ENCODE assay signal across 9 mouse cellular contexts in the genomic region with DNA sequence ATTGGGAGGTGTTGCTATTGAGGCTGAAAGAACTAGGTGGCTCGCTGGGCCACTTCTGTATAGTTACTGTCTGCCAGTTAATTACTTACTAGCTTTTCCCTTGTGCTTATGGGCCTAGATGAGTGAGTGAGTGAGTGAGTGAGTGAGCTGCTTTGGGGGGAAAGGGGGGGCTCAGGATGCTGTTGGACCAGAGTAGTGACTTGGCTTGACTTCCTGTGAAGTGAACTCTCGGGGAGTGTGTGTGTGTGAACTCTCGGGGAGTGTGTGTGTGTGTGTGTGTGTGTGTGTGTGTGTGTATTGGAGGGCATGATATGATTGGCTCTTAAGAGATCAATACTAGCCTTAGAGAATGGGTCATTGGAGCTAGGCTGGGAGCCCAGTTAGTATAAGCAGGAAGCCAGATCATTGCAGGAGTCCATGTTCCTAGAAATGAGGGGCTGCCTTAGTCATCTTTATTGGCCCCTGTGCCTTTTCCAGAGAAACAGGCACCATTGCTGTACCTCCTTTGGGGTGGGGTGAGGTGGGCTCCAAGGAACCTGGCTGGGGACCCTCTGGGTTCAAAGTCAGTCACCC. TPM values are rescaled to one million over a fixed set of nuclear protein-coding genes. Genes with fewer than 3 reads are reported as not detected.
A peak's percentile ranks its signal among the peaks of the same experiment; 100 is the strongest.
DNase-seq lines count a peak whose midpoint lies in the region; ATAC-seq and TF ChIP-seq lines count a peak whose summit lies in the region.
"Had no signal": no experiment of that assay in that cellular context is flagged by ENCODE, and none has a peak within 500 bp of the region (broad histone marks: within the 10 kb centered on the region; RNA-seq: fewer than 3 reads in every experiment).

No protein-coding gene starts in this region.

- no peak for DNase-seq in heart, embryonic 10.5 days (ENCODE audit: low spot score)
- DNase-seq in heart, adult 9 months (ENCODE audit: low spot score in 2 of 2), result no peak
- no peak for DNase-seq in embryonic facial prominence, embryonic 11.5 days (ENCODE audit: low spot score)
- no peak for DNase-seq in hindbrain, postnatal 0 days (ENCODE audit: low spot score)
- no peak for DNase-seq in midbrain, embryonic 11.5 days (ENCODE audit: low spot score, missing footprints)
- no peak for DNase-seq in right cerebral cortex, postnatal 36 days (ENCODE audit: low spot score in 2 of 2)
- DNase-seq in gastrocnemius, adult 8-10 months (ENCODE audit: low spot score in 2 of 2), result no peak
- DNase-seq in thymus, postnatal 0 days (ENCODE audit: low spot score), result no peak
- DNase-seq: cerebellum, postnatal 36 days had no signal

- peak overlapping the region; percentile 100 for H3K27ac ChIP-seq in heart, embryonic 10.5 days
- 0 out of 2 replicates have a peak overlapping the region, but pooled peaks have one; percentile 20 for H3K27ac ChIP-seq in embryonic facial prominence, embryonic 11.5 days (replicated peaks; ENCODE audit: low read depth, low read length)
- no peak overlapping the region for H3K27ac ChIP-seq in hindbrain, postnatal 0 days
- no peak overlapping the region for H3K27ac ChIP-seq in midbrain, embryonic 11.5 days (ENCODE audit: low read depth, low read length)

- WGBS in heart, embryonic 10.5 days, result 42% methylated on average over 3 of the region's 3 CpGs
- WGBS in embryonic facial prominence, embryonic 11.5 days, result 53% methylated on average over 3 of the region's 3 CpGs
- WGBS in hindbrain, postnatal 0 days, result 20% methylated on average over 3 of the region's 3 CpGs
- WGBS in midbrain, embryonic 11.5 days, result 60% methylated on average over 3 of the region's 3 CpGs

- peak overlapping the region; percentile 96 for H3K4me3 ChIP-seq in heart, embryonic 10.5 days
- H3K4me3 ChIP-seq in embryonic facial prominence, embryonic 11.5 days (ENCODE audit: low read depth, low read length), result peak overlapping the region; percentile 95
- peak overlapping the region; percentile 89 for H3K4me3 ChIP-seq in hindbrain, postnatal 0 days (ENCODE audit: low read length)
- peak overlapping the region; percentile 85 for H3K4me3 ChIP-seq in midbrain, embryonic 11.5 days (ENCODE audit: low read depth, low read length)

- H3K9ac ChIP-seq in embryonic facial prominence, embryonic 11.5 days (replicated peaks; ENCODE audit: low read length), result no peak overlapping the region; the same call in 1 of the 2 replicates
- H3K9ac ChIP-seq in hindbrain, postnatal 0 days (replicated peaks; ENCODE audit: low read length), result peak overlapping the region; percentile 38
- H3K9ac ChIP-seq in midbrain, embryonic 11.5 days (ENCODE audit: low read length), result peak overlapping the region; percentile 53

- no peaks in the 10 kb centered on the region for H3K27me3 ChIP-seq in heart, embryonic 10.5 days (ENCODE audit: insufficient read depth, poor library complexity, severe bottlenecking)
- H3K27me3 ChIP-seq in embryonic facial prominence, embryonic 11.5 days (ENCODE audit: control insufficient read depth, insufficient read depth, low read length), result no peaks in the 10 kb centered on the region
- H3K27me3 ChIP-seq in hindbrain, postnatal 0 days (ENCODE audit: insufficient read depth, low read length), result no peaks in the 10 kb centered on the region
- H3K27me3 ChIP-seq in midbrain, embryonic 11.5 days (ENCODE audit: control insufficient read depth, insufficient read depth, low read length), result no peaks in the 10 kb centered on the region

- peaks cover 63% of the 10 kb centered on the region for H3K36me3 ChIP-seq in heart, embryonic 10.5 days
- peaks cover 9% of the 10 kb centered on the region for H3K36me3 ChIP-seq in embryonic facial prominence, embryonic 11.5 days (replicated peaks; ENCODE audit: control insufficient read depth, insufficient read depth, low read depth, low read length)
- H3K36me3 ChIP-seq in hindbrain, postnatal 0 days (ENCODE audit: insufficient read depth, low read length), result peaks cover 26% of the 10 kb centered on the region
- H3K36me3 ChIP-seq in midbrain, embryonic 11.5 days (ENCODE audit: control insufficient read depth, insufficient read depth, low read length), result peaks cover 40% of the 10 kb centered on the region

- peak overlapping the region; percentile 85 for H3K4me2 ChIP-seq in embryonic facial prominence, embryonic 11.5 days (ENCODE audit: low read depth, low read length)
- peak overlapping the region; percentile 93 for H3K4me2 ChIP-seq in hindbrain, postnatal 0 days (ENCODE audit: low read depth, low read length)
- H3K4me2 ChIP-seq in midbrain, embryonic 11.5 days, result peak overlapping the region; percentile 83

- H3K9me3 ChIP-seq in heart, embryonic 10.5 days, result no peaks in the 10 kb centered on the region
- H3K9me3 ChIP-seq in embryonic facial prominence, embryonic 11.5 days (replicated peaks; ENCODE audit: control insufficient read depth, low read length), result no peaks in the 10 kb centered on the region
- no peaks in the 10 kb centered on the region for H3K9me3 ChIP-seq in hindbrain, postnatal 0 days (ENCODE audit: low read length)
- H3K9me3 ChIP-seq in midbrain, embryonic 11.5 days (ENCODE audit: control insufficient read depth, low read length), result no peaks in the 10 kb centered on the region

- ATAC-seq in embryonic facial prominence, embryonic 11.5 days (replicated peaks; ENCODE audit: insufficient number of reproducible peaks, low FRiP score, low TSS enrichment, low read depth), result no peak
- ATAC-seq in hindbrain, postnatal 0 days, result no peak
- ATAC-seq in midbrain, embryonic 11.5 days (ENCODE audit: low FRiP score), result no peak

- TF ChIP-seq CTCF in hindbrain, postnatal 0 days (IDR thresholded peaks at IDR 0.05; ENCODE audit: low read depth), result no peak

- peaks cover 80% of the 10 kb centered on the region for H3K4me1 ChIP-seq in heart, embryonic 10.5 days
- peaks cover 28% of the 10 kb centered on the region for H3K4me1 ChIP-seq in embryonic facial prominence, embryonic 11.5 days (ENCODE audit: control insufficient read depth, insufficient read depth, low read length)
- peaks cover 59% of the 10 kb centered on the region for H3K4me1 ChIP-seq in hindbrain, postnatal 0 days (ENCODE audit: insufficient read depth, low read length)
- peaks cover 73% of the 10 kb centered on the region for H3K4me1 ChIP-seq in midbrain, embryonic 11.5 days (ENCODE audit: control insufficient read depth, insufficient read depth, low read length)

RNA-seq across cellular contexts. Expression of gene Amotl2, which starts 5.0 kb away (rescaled TPM):
- 52.5 and 54.8 TPM in 2 replicates for polyA plus RNA-seq in heart, embryonic 10.5 days (2016; fragmentation: Nextera tagmentation; extraction: Ambion mirVana)
- 36.0 and 39.0 TPM in 2 replicates for polyA plus RNA-seq in embryonic facial prominence, embryonic 11.5 days (2014; fragmentation: Nextera tagmentation; extraction: Ambion mirVana)
- 116 and 162 TPM in 2 replicates for total RNA-seq in hindbrain, postnatal 0 days (2014; rRNA removed)
- polyA plus RNA-seq in hindbrain, postnatal 0 days (2015; fragmentation: Nextera tagmentation; extraction: Ambion mirVana), result 27.3 and 31.0 TPM in 2 replicates
- 47.0 and 58.0 TPM in 2 replicates for polyA plus RNA-seq in midbrain, embryonic 11.5 days (2014; fragmentation: Nextera tagmentation; extraction: Ambion mirVana)
- total RNA-seq in gastrocnemius, adult 8-10 months (2022), result 10 to 100 TPM; 12.7 to 17.4 (median 15.0) TPM
- 4.9 and 6.4 TPM in 2 replicates for polyA plus RNA-seq in thymus, postnatal 0 days (2015; fragmentation: Nextera tagmentation; extraction: Ambion mirVana)

Comparison
In these comparisons a context has a peak if more than half of its experiments do, and no peak if none do; other contexts are left out.
1. H3K27ac ChIP-seq: peak in heart, embryonic 10.5 days (single experiment) and embryonic facial prominence, embryonic 11.5 days (single experiment); none in hindbrain, postnatal 0 days (single experiment) and midbrain, embryonic 11.5 days (single experiment).
2. Peak in every context shown above with its lines, with median percentiles within 50 percentile points of each other: H3K4me3 ChIP-seq and H3K4me2 ChIP-seq.